8 mouse cellular contexts compared by ENCODE assay signal in genomic region chr13:107888571-107889451, GRCm38 (mm10).
A peak's percentile ranks its signal among the peaks of the same experiment; 100 is the strongest.
DNase-seq lines count a peak whose midpoint lies in the region; ATAC-seq and TF ChIP-seq lines count a peak whose summit lies in the region.

No protein-coding gene starts in this region.

- 0 out of 2 replicates have a peak, but pooled peaks have one; percentile 4 for ATAC-seq in hindbrain, embryonic 15.5 days (ENCODE audit: low FRiP score, low read depth)
- no peak for ATAC-seq in megakaryocyte-erythroid progenitor cell, adult 5-6 weeks (replicated peaks; ENCODE audit: low FRiP score, low TSS enrichment, poor library complexity, severe bottlenecking)

- H3K9me3 ChIP-seq in MEL (replicated peaks; ENCODE audit: insufficient read depth, low read length) = no peaks in the 10 kb centered on the region
- no peaks in the 10 kb centered on the region for H3K9me3 ChIP-seq in hindbrain, embryonic 15.5 days
- no peaks in the 10 kb centered on the region for H3K9me3 ChIP-seq in megakaryocyte, embryonic 14.5 days

- peaks cover 0 to 7% of the 10 kb centered on the region in 2 experiments; a peak in 2 of 4 replicates for H3K27me3 ChIP-seq in MEL (ENCODE audit: control insufficient read depth in 1 of 2, insufficient read depth in 2 of 2, low read length in 2 of 2)
- H3K27me3 ChIP-seq in hindbrain, embryonic 15.5 days = no peaks in the 10 kb centered on the region
- H3K27me3 ChIP-seq in megakaryocyte, embryonic 14.5 days (replicated peaks) = no peaks in the 10 kb centered on the region

- H3K9ac ChIP-seq in MEL (ENCODE audit: control insufficient read depth, low read depth, low read length, poor library complexity, severe bottlenecking) = peak overlapping the region; percentile 79
- peak overlapping the region; percentile 89 for H3K9ac ChIP-seq in hindbrain, embryonic 15.5 days

- peaks cover 0 to 4% of the 10 kb centered on the region in 2 experiments; a peak in 1 of 4 replicates for H3K4me1 ChIP-seq in MEL (ENCODE audit: control insufficient read depth in 1 of 2, insufficient read depth in 2 of 2, low read length in 2 of 2)
- H3K4me1 ChIP-seq in hindbrain, embryonic 15.5 days (replicated peaks) = peaks cover 36% of the 10 kb centered on the region
- H3K4me1 ChIP-seq in megakaryocyte, embryonic 14.5 days = peaks cover 41% of the 10 kb centered on the region

- peak overlapping the region; percentile 71 for H3K4me2 ChIP-seq in hindbrain, embryonic 15.5 days

- peaks cover 0 to 9% of the 10 kb centered on the region in 2 experiments; a peak in 2 of 4 replicates for H3K36me3 ChIP-seq in MEL (ENCODE audit: control insufficient read depth in 1 of 2, insufficient read depth in 2 of 2, low read length in 2 of 2)
- H3K36me3 ChIP-seq in hindbrain, embryonic 15.5 days = no peaks in the 10 kb centered on the region
- peaks cover 13% of the 10 kb centered on the region for H3K36me3 ChIP-seq in megakaryocyte, embryonic 14.5 days (replicated peaks; ENCODE audit: low read length)

- H3K4me3 ChIP-seq in MEL (ENCODE audit: control insufficient read depth in 1 of 2, insufficient read depth in 1 of 2, low read depth in 2 of 2, low read length in 2 of 2) = peak overlapping the region; percentile 76 to 85
- peak overlapping the region; percentile 96 for H3K4me3 ChIP-seq in hindbrain, embryonic 15.5 days
- H3K4me3 ChIP-seq in megakaryocyte, embryonic 14.5 days (replicated peaks) = peak overlapping the region; percentile 99

- intact Hi-C loops in left cerebral cortex, postnatal 14 days (cut with DNase I) = loop anchor here (5.0 to 10.0 kb wide), 6 partner anchors 42 to 562 kb away; partner anchors contain the start of genes Ercc8 and Ndufaf2

- no peak for TF ChIP-seq CTCF in MEL (IDR thresholded peaks at IDR 0.05 in 2 of 3, conservative IDR thresholded peaks at IDR 0.05 in 1 of 3; ENCODE audit: control insufficient read depth in 1 of 3, insufficient read depth in 1 of 3, low read depth in 2 of 3, low read length in 3 of 3, poor library complexity in 1 of 3, severe bottlenecking in 1 of 3)

- no peak overlapping the region for H3K27ac ChIP-seq in MEL (ENCODE audit: control insufficient read depth, low read depth, low read length)
- H3K27ac ChIP-seq in hindbrain, embryonic 15.5 days (replicated peaks) = peak overlapping the region; percentile 93

- peaks cover 17% of the 10 kb centered on the region for H3K79me2 ChIP-seq in MEL (ENCODE audit: control insufficient read depth, insufficient read depth, low read length, poor library complexity)

- TF ChIP-seq POLR2A in MEL (IDR thresholded peaks at IDR 0.05; ENCODE audit: control insufficient read depth in 1 of 2, insufficient read depth in 1 of 2, low read depth in 1 of 2, low read length in 2 of 2, poor library complexity in 1 of 2) = 0 out of 4 replicates have a peak, but pooled peaks of 1 of the 2 experiments have one; percentile 12

- peak; percentile 45 for DNase-seq in MEL (ENCODE audit: low read depth, low spot score)
- DNase-seq in cerebellum, adult 9-10 months = peak; percentile 53
- DNase-seq in frontal cortex, postnatal 36 days (ENCODE audit: low spot score in 2 of 2) = peak; percentile 53 to 57
- peak; percentile 19 to 46 for DNase-seq in left cerebral cortex, postnatal 14 days (ENCODE audit: low spot score in 2 of 2)
- peak; percentile 18 to 28 for DNase-seq in right cerebral cortex, postnatal 36 days (ENCODE audit: low spot score in 2 of 2)

- TF ChIP-seq EP300 in MEL (IDR thresholded peaks at IDR 0.05; ENCODE audit: low read depth in 1 of 2, low read length in 2 of 2) = no peak

- under 1% methylated on average over 110 of the region's 127 CpGs for WGBS in hindbrain, embryonic 15.5 days

- no peak for TF ChIP-seq RAD21 in MEL (IDR thresholded peaks at IDR 0.05; ENCODE audit: low read depth, low read length)

TF ChIP-seq in MEL, 35 proteins besides CTCF, POLR2A, EP300 and RAD21:
- TF ChIP-seq POLR2AphosphoS2 (IDR thresholded peaks at IDR 0.05; ENCODE audit: low read length) (no peak), SMC3 (IDR thresholded peaks at IDR 0.05; ENCODE audit: low read depth, low read length) (peak; percentile 7; the same call in 1 of the 2 replicates), UBTF (IDR thresholded peaks at IDR 0.05; ENCODE audit: borderline replicate concordance, insufficient read depth, low read depth, low read length) (peak; percentile 90), MEF2A (IDR thresholded peaks at IDR 0.05; ENCODE audit: extremely low read depth, insufficient replicate concordance, low read depth, low read length, poor library complexity, severe bottlenecking) (no peak)
